Mouse (Mus musculus): ENCODE data around the gene Wbp1l.

DNA sequence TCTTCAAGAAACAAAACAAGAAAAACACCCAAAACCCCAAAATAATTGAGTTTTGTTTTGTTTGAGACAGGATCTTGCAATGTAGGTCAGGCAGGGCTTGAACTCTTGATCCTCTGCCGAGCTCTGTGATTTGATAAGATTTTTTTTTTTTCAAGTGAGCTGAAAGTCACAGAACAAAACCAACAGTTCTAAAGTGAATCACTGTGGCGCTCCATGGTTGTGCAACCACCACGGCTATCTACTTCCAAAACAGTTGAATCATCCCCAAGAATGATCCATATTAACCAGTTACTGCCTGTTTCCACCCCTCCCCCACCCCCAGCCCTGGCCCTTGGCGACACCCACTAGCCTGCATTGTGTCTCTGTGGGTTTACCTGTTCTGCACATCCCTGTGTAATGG lies 1.5 kb downstream of the Wbp1l start:
- TF ChIP-seq CTCF (IDR thresholded peaks at IDR 0.05; ENCODE audit: extremely low read depth, insufficient read depth, low read length) (no peak), POLR2A (IDR thresholded peaks at IDR 0.05; ENCODE audit: extremely low read depth, insufficient read depth, low read length) (no peak)
